Mouse (Mus musculus) B cell, adult (primary cell): Measurements from ENCODE around the gene Plxnc1. TPM values are rescaled to one million over a fixed set of nuclear protein-coding genes. Genes with fewer than 3 reads are reported as not detected.

Source experiments
- total RNA-seq: library from RNA; stranded (reverse); gene quantifications from 4 replicates; pipeline ENCODE4 v1.2.4, GENCODE M21; 2023; ENCODE audit not compliant: inconsistent age

Plxnc1 gene
- total RNA-seq: 67.9 to 79.5 TPM (median 72.9 TPM) in 4 replicates

GRCm38 (mm10) chr10:94944691-94945205 is at the start of gene Plxnc1:
Gene Plxnc1, minus strand, starts transcription at chr10:94944835.

